Mouse (Mus musculus) heart, adult 2 months (tissue): ENCODE results near the gene Fbxo4. TPM values are rescaled to one million over a fixed set of nuclear protein-coding genes. Genes with fewer than 3 reads are reported as not detected.
A peak's percentile ranks its signal among the peaks of the same experiment; 100 is the strongest.

Experiments used
- DNase-seq, 2 experiments: peaks; one replicate each; pipeline ENCODE4 v3.0.0; 2021
- H3K27ac ChIP-seq: fragments of 200-600 bp; 2 replicates; pipeline ENCODE4 v1.8.1; 2022
- H3K27me3 ChIP-seq: fragments of 200-500 bp; 2 replicates; pipeline ENCODE4 v1.6.1; 2012; ENCODE audit warnings: mild to moderate bottlenecking, low read length, inconsistent platforms, mixed read lengths; ENCODE audit not compliant: control insufficient read depth, insufficient read depth
- H3K36me3 ChIP-seq: fragments of 200-500 bp; 2 replicates; pipeline ENCODE4 v1.6.1; 2012; ENCODE audit warnings: low read length, inconsistent platforms; ENCODE audit not compliant: control insufficient read depth, insufficient read depth
- H3K4me1 ChIP-seq: fragments of 200-500 bp; 2 replicates; pipeline ENCODE4 v1.6.1; 2011; ENCODE audit warnings: low read length; ENCODE audit not compliant: control insufficient read depth, insufficient read depth
- H3K4me3 ChIP-seq: fragments of 200-600 bp; 2 replicates; pipeline ENCODE4 v1.8.1; 2022
- H3K79me2 ChIP-seq: fragments of 200-500 bp; replicated peaks from 2 replicates; pipeline ENCODE4 v1.6.1; 2012; ENCODE audit warnings: mild to moderate bottlenecking, inconsistent platforms, low read length, moderate library complexity, mixed read lengths; ENCODE audit not compliant: control insufficient read depth, insufficient read depth
- H3K9ac ChIP-seq: fragments of 200-500 bp; 2 replicates; pipeline ENCODE4 v1.6.1; 2012; ENCODE audit warnings: low read depth, mild to moderate bottlenecking, control low read depth, inconsistent platforms, low read length, mixed read lengths
- CTCF ChIP-seq: fragments of 200-600 bp; IDR thresholded peaks from 2 replicates; pipeline ENCODE4 v1.8.1; 2022; ENCODE audit warnings: antibody characterized with exemption, mild to moderate bottlenecking, moderate library complexity
- EP300 ChIP-seq: fragments of 200-500 bp; IDR thresholded peaks from 2 replicates; pipeline ENCODE4 v1.6.1; 2011; ENCODE audit warnings: low read depth, low read length, control low read depth; ENCODE audit not compliant: insufficient read depth
- POLR2A ChIP-seq: fragments of 200-500 bp; IDR thresholded peaks from 2 replicates; pipeline ENCODE4 v1.6.1; 2011; ENCODE audit warnings: mild to moderate bottlenecking, low read depth, low read length, control low read depth; ENCODE audit not compliant: insufficient read depth
- WGBS: fragments of 180-500 bp; shearing (Covaris S2); methylation state at CpG from one replicate; pipeline ENCODE4 v1.1.7; 2018; 5-methylcytosine and 5-hydroxymethylcytosine counted together
- intact Hi-C: fragments of 180-260 bp; cut with DNase I; formaldehyde crosslinking; loops from one replicate; pipeline ENCODE4 v1.15.1; 2025
- polyA plus RNA-seq: library from polyadenylated mRNA; depleted of rRNA; stranded (reverse); fragments of >200 nt; gene quantifications from 2 replicates; pipeline ENCODE4 v1.2.3, GENCODE M21; 2012
- total RNA-seq, 2 experiments: library from RNA; stranded (reverse); gene quantifications; 2 replicates each; pipeline ENCODE4 v1.2.3; 2021

Fbxo4 gene
- total and polyA plus RNA-seq, 3 experiments: 6.0 to 8.1 (median 6.7) TPM

- Histone ChIP-seq H3K27ac (peak within 1 kb of the TSS; percentile 96), H3K27me3 (no peaks in the 10 kb centered on the region), H3K79me2 (no peaks in the 10 kb centered on the region), H3K4me3 (peak within 1 kb of the TSS; percentile 79), H3K36me3 (peaks cover 9% of the 10 kb centered on the region; the same call in 1 of the 2 replicates), H3K9ac (peak within 1 kb of the TSS; percentile 82), H3K4me1 (peaks cover 3% of the 10 kb centered on the region)
- WGBS: under 1% methylated on average over 43 of the region's 45 CpGs
- intact Hi-C loops: loop anchor here (1.0 to 5.0 kb wide), 2 partner anchors 47 to 69 kb away; partner anchors contain the start of gene Fbxo4
- peak; percentile 89 to 94 for DNase-seq
- TF ChIP-seq CTCF (peak; percentile 81), POLR2A (peak; percentile 59), EP300 (no peak)
These were observed 46.9 kb upstream of the Fbxo4 start, which contains the start of gene Oxct1 for GRCm38 (mm10) chr15:4026231-4026773. TSS of gene Oxct1 (plus strand) at chr15:4026383.

- Histone ChIP-seq H3K36me3 (peaks cover 6% of the 10 kb centered on the region; the same call in 1 of the 2 replicates), H3K27me3 (no peaks in the 10 kb centered on the region), H3K4me1 (peaks cover 3% of the 10 kb centered on the region), H3K27ac (peak overlapping the region; percentile 96), H3K79me2 (no peaks in the 10 kb centered on the region), H3K4me3 (peak overlapping the region; percentile 79), H3K9ac (peak overlapping the region; percentile 82)
- TF ChIP-seq EP300: no peak
- TF ChIP-seq POLR2A: 0 out of 2 replicates have a peak, but pooled peaks have one; percentile 23
- TF ChIP-seq CTCF: no peak
- 32% methylated on average over 11 of the region's 11 CpGs for WGBS
- intact Hi-C loops: loop anchor here (5.0 kb wide), 1 partner anchor 68 kb away; no protein-coding TSS in a partner anchor
- DNase-seq: peak in 1 of 2 experiments; percentile 58
These were observed 46.1 kb upstream of the Fbxo4 start for GRCm38 (mm10) chr15:4025508-4025904.

- H3K4me3 ChIP-seq: no peak overlapping the region
- H3K9ac ChIP-seq: no peak overlapping the region
- no peaks in the 10 kb centered on the region for H3K27me3 ChIP-seq
- 54% methylated on average over 13 of the region's 13 CpGs for WGBS
- H3K36me3 ChIP-seq: peaks cover 6% of the 10 kb centered on the region; the same call in 1 of the 2 replicates
- H3K27ac ChIP-seq: peak overlapping the region; percentile 96
- intact Hi-C loops: loop anchor here (5.0 kb wide), 1 partner anchor 68 kb away; no protein-coding TSS in a partner anchor
- 0 out of 2 replicates have a peak, but pooled peaks have one; percentile 21 for TF ChIP-seq EP300
- TF ChIP-seq POLR2A: no peak
- H3K79me2 ChIP-seq: no peaks in the 10 kb centered on the region
- DNase-seq: no peak
- H3K4me1 ChIP-seq: peaks cover 3% of the 10 kb centered on the region
These were observed 45.5 kb upstream of the Fbxo4 start for GRCm38 (mm10) chr15:4024726-4025507.

GRCm38 (mm10) chr15:4023747-4024146 is 44.4 kb upstream of the Fbxo4 start:
- no peak for TF ChIP-seq POLR2A
- TF ChIP-seq EP300: no peak
- TF ChIP-seq CTCF: no peak
- 76% methylated on average over 2 of the region's 2 CpGs for WGBS
- H3K79me2 ChIP-seq: no peaks in the 10 kb centered on the region
- no peak overlapping the region for H3K4me3 ChIP-seq
- peaks cover 3% of the 10 kb centered on the region; the same call in 1 of the 2 replicates for H3K36me3 ChIP-seq
- intact Hi-C loops: no loop called here
- no peak overlapping the region for H3K9ac ChIP-seq
- H3K27me3 ChIP-seq: no peaks in the 10 kb centered on the region
- peaks cover 3% of the 10 kb centered on the region for H3K4me1 ChIP-seq
- no peak for DNase-seq
- no peak overlapping the region; the same call in 1 of the 2 replicates for H3K27ac ChIP-seq

GRCm38 (mm10) chr15:4020711-4021110 is 41.3 kb upstream of the Fbxo4 start:
- Histone ChIP-seq H3K27ac (peak overlapping the region; percentile 67), H3K9ac (no peak overlapping the region), H3K79me2 (no peaks in the 10 kb centered on the region), H3K27me3 (no peaks in the 10 kb centered on the region), H3K36me3 (0 out of 2 replicates have a peak, but pooled peaks cover 2% of the 10 kb centered on the region), H3K4me3 (no peak overlapping the region), H3K4me1 (no peaks in the 10 kb centered on the region; the same call in 1 of the 2 replicates)
- WGBS: 44% methylated on average over 4 of the region's 4 CpGs
- no peak for TF ChIP-seq CTCF
- TF ChIP-seq EP300: no peak
- TF ChIP-seq POLR2A: no peak
- DNase-seq: no peak
- intact Hi-C loops: no loop called here

- H3K27ac ChIP-seq: no peak overlapping the region
- H3K9ac ChIP-seq: no peak overlapping the region
- H3K36me3 ChIP-seq: no peaks in the 10 kb centered on the region
- TF ChIP-seq POLR2A (no peak), CTCF (no peak), EP300 (no peak)
- no peaks in the 10 kb centered on the region for H3K4me1 ChIP-seq
- 46% methylated on average over 2 of the region's 2 CpGs for WGBS
- no peaks in the 10 kb centered on the region for H3K79me2 ChIP-seq
- no peak for DNase-seq
- intact Hi-C loops: no loop called here
- H3K27me3 ChIP-seq: no peaks in the 10 kb centered on the region
- no peak overlapping the region for H3K4me3 ChIP-seq
These were observed 34.5 kb upstream of the Fbxo4 start for GRCm38 (mm10) chr15:4013873-4014272.
